Mouse (Mus musculus) 416B (cell line): ENCODE measurements around the gene Tbc1d21.

ENCODE experiments used
- DNase-seq: peaks from one replicate; pipeline ENCODE4 v3.0.0; 2011; ENCODE audit warnings: low read depth

Gene Tbc1d21

GRCm38 (mm10) chr9:58341795-58342194 lies 28.5 kb downstream of the Tbc1d21 start:
- DNase-seq, result peak; percentile 24

GRCm38 (mm10) chr9:58336650-58337281 lies 33.5 kb downstream of the Tbc1d21 start:
- DNase-seq, result peak; percentile 50

GRCm38 (mm10) chr9:58331276-58331675 lies 39.0 kb downstream of the Tbc1d21 start:
- no peak for DNase-seq

- peak; percentile 42 for DNase-seq
These were observed 40.0 kb downstream of the Tbc1d21 start for GRCm38 (mm10) chr9:58330293-58330692.

- no peak for DNase-seq
These were observed 42.9 kb downstream of the Tbc1d21 start for GRCm38 (mm10) chr9:58327382-58327781.

- DNase-seq, result no peak
These were observed 43.6 kb downstream of the Tbc1d21 start for GRCm38 (mm10) chr9:58326477-58327180.

GRCm38 (mm10) chr9:58321681-58322080 lies 48.6 kb downstream of the Tbc1d21 start:
- DNase-seq, result no peak

- DNase-seq, result no peak
These were observed 51.9 kb downstream of the Tbc1d21 start for GRCm38 (mm10) chr9:58318317-58318716.

GRCm38 (mm10) chr9:58317381-58317780 lies 52.9 kb downstream of the Tbc1d21 start:
- no peak for DNase-seq

GRCm38 (mm10) chr9:58316784-58317183 lies 53.5 kb downstream of the Tbc1d21 start:
- no peak for DNase-seq

GRCm38 (mm10) chr9:58315850-58316249 lies 54.4 kb downstream of the Tbc1d21 start:
- DNase-seq, result no peak

GRCm38 (mm10) chr9:58314682-58315360 lies 55.4 kb downstream of the Tbc1d21 start:
- DNase-seq, result no peak

GRCm38 (mm10) chr9:58312944-58313359 lies 57.3 kb downstream of the Tbc1d21 start, which contains the start of gene Loxl1:
Gene Loxl1 (minus strand): TSS chr9:58313186.
- no peak for DNase-seq

- DNase-seq, result no peak
These were observed 57.9 kb downstream of the Tbc1d21 start for GRCm38 (mm10) chr9:58312196-58312943.

GRCm38 (mm10) chr9:58311191-58311910 lies 58.9 kb downstream of the Tbc1d21 start:
- DNase-seq, result no peak

- no peak for DNase-seq
These were observed 60.1 kb downstream of the Tbc1d21 start for GRCm38 (mm10) chr9:58310043-58310660.
